Mouse (Mus musculus) liver, postnatal 0 days (tissue): ENCODE data around the gene Gpr89. TPM values are rescaled to one million over a fixed set of nuclear protein-coding genes. Genes with fewer than 3 reads are reported as not detected.

Experiments used
- ATAC-seq: fragments of 200-750 bp; cut with Nextera tagmentation; 2 replicates; pipeline ENCODE4 v1.8.0; 2017; ENCODE audit warnings: mild to moderate bottlenecking, moderate library complexity
- DNase-seq: peaks from one replicate; pipeline ENCODE4 v3.0.0-alpha.2; 2016
- H3K27ac ChIP-seq: fragments of 300-500 bp; sonication (generic); 2 replicates; pipeline ENCODE4 v1.5.1; 2014; ENCODE audit warnings: antibody characterized with exemption, moderate library complexity, mild to moderate bottlenecking, low read depth
- H3K27me3 ChIP-seq: fragments of 300-500 bp; sonication (generic); 2 replicates; pipeline ENCODE4 v1.6.1; 2014; ENCODE audit warnings: low read length, control low read depth, mixed read lengths; ENCODE audit not compliant: insufficient read depth
- H3K36me3 ChIP-seq: fragments of 300-500 bp; sonication (generic); replicated peaks from 2 replicates; pipeline ENCODE4 v1.6.1; 2014; ENCODE audit warnings: mild to moderate bottlenecking, control low read depth, low read length, moderate library complexity, mixed read lengths; ENCODE audit not compliant: insufficient read depth
- H3K4me1 ChIP-seq: fragments of 300-500 bp; sonication (generic); 2 replicates; pipeline ENCODE4 v1.6.1; 2014; ENCODE audit warnings: antibody characterized with exemption, mild to moderate bottlenecking, control low read depth; ENCODE audit not compliant: insufficient read depth
- H3K4me2 ChIP-seq: fragments of 300-500 bp; sonication (generic); 2 replicates; pipeline ENCODE4 v1.6.1; 2014; ENCODE audit warnings: low read depth, mild to moderate bottlenecking, low read length, moderate library complexity, mixed read lengths
- H3K4me3 ChIP-seq: fragments of 300-500 bp; sonication (generic); 2 replicates; pipeline ENCODE4 v1.5.1; 2014; ENCODE audit warnings: low read depth, low read length
- H3K9ac ChIP-seq: fragments of 300-500 bp; sonication (generic); replicated peaks from 2 replicates; pipeline ENCODE4 v1.6.1; 2014; ENCODE audit warnings: mild to moderate bottlenecking, moderate library complexity
- H3K9me3 ChIP-seq: fragments of 300-500 bp; sonication (generic); 2 replicates; pipeline ENCODE4 v1.6.1; 2016; ENCODE audit warnings: mild to moderate bottlenecking, control low read depth, low read length, mixed read lengths
- CTCF ChIP-seq: sonication (generic); IDR thresholded peaks from 2 replicates; pipeline ENCODE4 v1.5.1; 2016; ENCODE audit warnings: antibody characterized with exemption, low read depth
- EP300 ChIP-seq: IDR thresholded peaks from 2 replicates; pipeline ENCODE4 v1.6.1; 2016; ENCODE audit warnings: antibody characterized with exemption, low read depth, mild to moderate bottlenecking
- WGBS: fragments of 180-500 bp; shearing (Covaris S2); extraction: QIAGEN DNeasy Blood & Tissue Kit; methylation state at CpG from one replicate; pipeline ENCODE4 v1.1.7; 2014; ENCODE audit not compliant: insufficient replicate concordance; 5-methylcytosine and 5-hydroxymethylcytosine counted together
- polyA plus RNA-seq: library from polyadenylated mRNA; unstranded; fragments of >200 nt; fragmentation: Nextera tagmentation; extraction: Ambion mirVana; gene quantifications from 2 replicates; pipeline ENCODE4 v1.2.1, GENCODE M21; 2015

The Gpr89 gene
- 20.0 and 21.1 TPM in 2 replicates for polyA plus RNA-seq

DNA sequence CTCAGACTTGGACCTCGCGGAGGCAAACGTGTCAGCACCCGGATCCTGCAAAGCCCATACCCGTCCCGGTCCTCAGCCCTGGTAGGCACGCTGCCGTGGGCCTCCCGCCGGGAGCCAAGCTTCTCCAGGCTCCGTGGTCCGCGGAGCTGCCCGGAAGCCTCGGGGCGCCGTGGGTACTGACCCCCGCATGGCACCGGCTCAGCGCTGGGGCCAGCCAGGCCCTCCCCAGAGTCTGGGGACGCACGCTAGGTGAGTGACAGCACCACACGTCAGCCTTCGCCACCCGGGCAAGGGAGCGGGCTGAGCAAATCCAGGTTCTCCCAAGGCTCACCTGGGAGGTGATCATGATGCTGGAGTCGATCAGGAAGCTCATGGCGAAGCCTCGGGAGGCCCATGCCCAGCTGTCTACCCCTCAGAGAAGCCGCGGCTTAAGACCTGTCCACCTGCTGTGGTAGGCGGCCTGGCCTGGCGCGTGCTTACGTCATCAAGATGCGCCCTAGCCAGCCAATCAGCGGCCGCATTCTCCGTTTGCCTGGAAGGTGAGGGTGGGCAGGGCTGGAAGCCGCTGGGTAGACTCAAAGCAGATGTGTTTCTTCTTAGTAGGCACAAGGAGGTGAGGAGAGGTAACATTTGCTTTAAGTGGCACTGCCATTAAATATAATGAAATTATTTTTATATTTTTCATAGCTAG lies at the start of gene Gpr89:
Gpr89 (minus strand) TSS at position 496 of the 691 bp plus-strand sequence.
- no peak for TF ChIP-seq CTCF
- TF ChIP-seq EP300, result no peak
- Histone ChIP-seq H3K36me3 (no peaks in the 10 kb centered on the region), H3K4me3 (peak within 1 kb of the TSS; percentile 99), H3K9ac (peak within 1 kb of the TSS; percentile 97), H3K9me3 (no peaks in the 10 kb centered on the region), H3K27me3 (0 out of 2 replicates have a peak, but pooled peaks cover under 1% of the 10 kb centered on the region), H3K4me1 (peaks cover 14% of the 10 kb centered on the region), H3K27ac (peak within 1 kb of the TSS; percentile 66), H3K4me2 (peak within 1 kb of the TSS; percentile 99)
- under 1% methylated on average over 40 of the region's 40 CpGs for WGBS
- ATAC-seq (peak; percentile 99), DNase-seq (peak; percentile 96)

DNA sequence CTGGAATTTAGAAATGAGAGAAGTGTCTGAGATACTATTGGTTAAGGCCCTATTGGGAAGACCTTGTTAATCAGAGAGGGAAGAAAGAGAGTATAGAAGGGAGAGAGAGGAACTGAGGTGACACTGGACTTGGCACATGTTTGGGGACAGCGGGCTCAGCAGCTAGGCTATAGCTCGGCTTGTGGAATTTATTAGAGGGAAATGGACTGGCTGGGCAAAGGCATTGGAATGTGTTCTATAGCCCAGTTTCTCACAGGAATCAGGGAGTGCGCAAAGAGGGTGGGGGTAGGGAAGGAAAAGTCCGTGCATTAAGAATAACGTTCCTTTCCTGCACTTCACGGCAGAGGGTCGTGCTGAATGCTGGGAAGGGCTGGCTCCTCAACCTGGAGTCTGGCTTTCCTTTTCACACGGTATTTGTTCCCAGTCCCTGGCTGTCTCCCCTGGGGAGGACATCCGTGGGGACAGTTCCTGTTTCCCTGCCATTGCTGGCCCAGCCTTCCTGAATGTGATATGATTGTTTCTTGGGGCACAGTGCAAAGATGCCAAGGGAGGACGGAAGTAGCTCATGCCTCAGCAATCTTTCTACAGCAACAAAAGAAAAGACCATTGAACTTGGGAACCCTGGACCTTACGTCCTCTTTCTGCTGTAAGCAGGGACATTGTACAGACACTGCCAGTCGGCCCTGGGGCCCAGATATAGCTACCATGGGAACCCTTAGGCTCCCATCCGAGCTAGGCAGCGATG lies 48.5 kb upstream of the Gpr89 start:
- Histone ChIP-seq H3K4me1 (no peaks in the 10 kb centered on the region), H3K9ac (no peak overlapping the region), H3K4me3 (no peak overlapping the region), H3K36me3 (no peaks in the 10 kb centered on the region), H3K4me2 (no peak overlapping the region), H3K27me3 (no peaks in the 10 kb centered on the region), H3K27ac (no peak overlapping the region; the same call in 1 of the 2 replicates), H3K9me3 (no peaks in the 10 kb centered on the region)
- TF ChIP-seq EP300, result no peak
- TF ChIP-seq CTCF, result no peak
- ATAC-seq, result peak; percentile 43
- no peak for DNase-seq
- 47% methylated on average over 14 of the region's 14 CpGs for WGBS

DNA sequence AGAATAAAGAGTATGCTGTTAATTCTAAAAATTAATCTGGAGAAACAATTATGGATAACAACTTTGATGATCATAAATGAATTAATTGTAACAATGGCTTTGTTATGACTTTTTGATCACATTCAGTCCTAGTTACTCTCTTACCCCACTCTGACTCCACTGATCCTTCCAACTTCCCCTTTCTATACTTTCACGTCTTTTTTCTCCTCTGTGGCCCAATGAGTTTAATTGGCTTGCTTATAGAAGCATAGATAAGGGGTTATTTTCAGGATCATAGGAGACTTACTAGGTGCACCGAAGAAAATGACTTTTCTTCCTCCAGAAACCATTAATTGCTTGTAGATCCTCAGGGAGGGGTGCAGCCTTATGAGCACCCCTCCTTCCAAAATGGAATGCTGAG lies 37.6 kb upstream of the Gpr89 start:
- WGBS, result 54% methylated on average over 2 of the region's 2 CpGs
- Histone ChIP-seq H3K4me1 (no peaks in the 10 kb centered on the region), H3K9me3 (no peaks in the 10 kb centered on the region; the same call in 1 of the 2 replicates), H3K4me3 (no peak overlapping the region), H3K36me3 (no peaks in the 10 kb centered on the region), H3K27me3 (0 out of 2 replicates have a peak, but pooled peaks cover 2% of the 10 kb centered on the region), H3K27ac (no peak overlapping the region), H3K9ac (no peak overlapping the region), H3K4me2 (no peak overlapping the region)
- TF ChIP-seq CTCF (no peak), EP300 (no peak)
- ATAC-seq (no peak), DNase-seq (no peak)

- ATAC-seq, result peak; percentile 36; the same call in 1 of the 2 replicates
- peak; percentile 86 for DNase-seq
- H3K9ac ChIP-seq, result no peak overlapping the region
- H3K4me1 ChIP-seq, result no peaks in the 10 kb centered on the region
- no peak overlapping the region for H3K27ac ChIP-seq
- no peaks in the 10 kb centered on the region; the same call in 1 of the 2 replicates for H3K9me3 ChIP-seq
- H3K27me3 ChIP-seq, result 0 out of 2 replicates have a peak, but pooled peaks cover 3% of the 10 kb centered on the region
- H3K4me2 ChIP-seq, result no peak overlapping the region
- TF ChIP-seq CTCF (peak; percentile 91), EP300 (no peak)
- H3K36me3 ChIP-seq, result no peaks in the 10 kb centered on the region
- 12% methylated on average over 11 of the region's 11 CpGs for WGBS
- no peak overlapping the region for H3K4me3 ChIP-seq
Observed at GRCm38 (mm10) chr3:96938738-96939137, 33.6 kb upstream of the Gpr89 start.

DNA sequence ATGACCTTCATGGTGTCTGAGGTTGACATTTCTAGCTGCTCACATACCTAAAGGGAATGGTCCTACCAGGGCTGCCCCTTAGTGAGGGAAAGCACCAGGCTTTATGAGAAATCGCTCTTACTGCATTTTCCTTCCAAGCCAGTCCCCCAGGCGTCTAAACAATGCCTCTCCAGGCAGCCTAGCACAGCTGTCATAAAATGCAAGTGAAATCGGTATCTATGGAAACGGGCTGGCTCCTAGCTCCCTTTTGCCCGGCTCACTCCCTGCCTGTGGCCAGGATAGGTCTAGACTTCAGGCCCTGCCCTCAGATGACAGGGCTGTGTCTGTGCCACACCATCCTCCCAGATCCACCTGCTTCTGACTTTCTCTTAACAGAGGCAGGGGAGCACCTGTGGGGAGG lies 32.5 kb upstream of the Gpr89 start:
- H3K9ac ChIP-seq, result no peak overlapping the region
- H3K27me3 ChIP-seq, result 0 out of 2 replicates have a peak, but pooled peaks cover 3% of the 10 kb centered on the region
- H3K36me3 ChIP-seq, result no peaks in the 10 kb centered on the region
- TF ChIP-seq CTCF, result no peak
- TF ChIP-seq EP300, result no peak
- no peaks in the 10 kb centered on the region for H3K9me3 ChIP-seq
- no peak overlapping the region for H3K27ac ChIP-seq
- ATAC-seq (no peak), DNase-seq (no peak)
- H3K4me3 ChIP-seq, result no peak overlapping the region
- H3K4me2 ChIP-seq, result no peak overlapping the region
- no peaks in the 10 kb centered on the region for H3K4me1 ChIP-seq
- WGBS, result 41% methylated on average over 5 of the region's 5 CpGs

GRCm38 (mm10) chr3:96936241-96936640 lies 31.1 kb upstream of the Gpr89 start:
- Histone ChIP-seq H3K9me3 (no peaks in the 10 kb centered on the region), H3K27me3 (0 out of 2 replicates have a peak, but pooled peaks cover 3% of the 10 kb centered on the region), H3K4me3 (no peak overlapping the region), H3K4me1 (no peaks in the 10 kb centered on the region), H3K36me3 (no peaks in the 10 kb centered on the region), H3K4me2 (no peak overlapping the region), H3K27ac (no peak overlapping the region), H3K9ac (no peak overlapping the region)
- peak; percentile 27 for DNase-seq
- 10% methylated on average over 6 of the region's 6 CpGs for WGBS
- TF ChIP-seq CTCF, result peak; percentile 90
- TF ChIP-seq EP300, result no peak
- ATAC-seq, result no peak
